Mouse (Mus musculus) liver, postnatal 0 days (tissue): ENCODE data around the gene Cox8c.

Experiments
- CTCF ChIP-seq: sonication (generic); IDR thresholded peaks from 2 replicates; pipeline ENCODE4 v1.5.1; 2016; ENCODE audit warnings: antibody characterized with exemption, low read depth
- EP300 ChIP-seq: IDR thresholded peaks from 2 replicates; pipeline ENCODE4 v1.6.1; 2016; ENCODE audit warnings: antibody characterized with exemption, low read depth, mild to moderate bottlenecking

DNA sequence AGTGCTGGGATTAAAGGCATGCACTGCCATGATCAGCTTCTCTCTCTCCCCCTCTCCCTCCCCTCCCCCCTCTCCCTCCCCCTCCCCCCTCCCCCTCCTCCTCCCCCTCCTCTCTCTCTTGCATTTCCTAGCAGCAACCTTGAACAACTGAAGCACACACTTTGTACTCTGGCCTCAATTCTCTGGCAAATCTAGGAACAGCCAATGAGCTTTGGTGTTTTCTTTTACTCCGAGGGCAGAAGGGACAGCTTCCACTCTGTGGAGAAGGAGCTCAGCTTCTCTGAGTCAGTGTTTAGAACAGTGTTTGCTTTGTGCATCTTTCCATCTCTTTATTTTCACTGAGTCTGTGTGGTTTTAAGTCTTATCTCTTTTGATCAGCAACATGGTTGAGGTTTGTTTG is 36.8 kb downstream of the Cox8c start:
- TF ChIP-seq CTCF (no peak), EP300 (no peak)
